ENCODE assay signal across 10 mouse cellular contexts in genomic region chr4:58546441-58547272, GRCm38 (mm10). TPM values are rescaled to one million over a fixed set of nuclear protein-coding genes. Genes with fewer than 3 reads are reported as not detected.
DNase-seq lines count a peak whose midpoint lies in the region; ATAC-seq lines count a peak whose summit lies in the region.
"Had no signal": no experiment of that assay in that cellular context is flagged by ENCODE, and none has a peak within 500 bp of the region (broad histone marks: within the 10 kb centered on the region; RNA-seq: fewer than 3 reads in every experiment).

No protein-coding gene starts in this region.

- no peaks in the 10 kb centered on the region; the same call in 1 of the 2 replicates for H3K36me3 ChIP-seq in kidney, embryonic 14.5 days (ENCODE audit: control insufficient read depth, insufficient read depth, low read length)
- H3K36me3 ChIP-seq in embryonic facial prominence, embryonic 13.5 days: peaks cover 35% of the 10 kb centered on the region
- peaks cover 77% of the 10 kb centered on the region for H3K36me3 ChIP-seq in limb, embryonic 12.5 days

- no peak overlapping the region for H3K4me2 ChIP-seq in kidney, embryonic 14.5 days (replicated peaks; ENCODE audit: low read depth, low read length)
- peak overlapping the region; percentile 3; the same call in 1 of the 2 replicates for H3K4me2 ChIP-seq in embryonic facial prominence, embryonic 13.5 days
- peak overlapping the region; percentile 43; the same call in 1 of the 2 replicates for H3K4me2 ChIP-seq in limb, embryonic 12.5 days

- ATAC-seq in kidney, embryonic 14.5 days (ENCODE audit: low FRiP score, low TSS enrichment): no peak; the same call in 1 of the 2 replicates
- peak; percentile 37; the same call in 1 of the 2 replicates for ATAC-seq in embryonic facial prominence, embryonic 13.5 days (ENCODE audit: insufficient number of reproducible peaks, insufficient read depth, low FRiP score, low TSS enrichment, low read depth)
- peak; percentile 79 for ATAC-seq in limb, embryonic 12.5 days (ENCODE audit: insufficient number of reproducible peaks, insufficient read depth, low FRiP score, low TSS enrichment, low read depth)
- no peak for ATAC-seq in megakaryocyte progenitor cell, adult 5-6 weeks (replicated peaks; ENCODE audit: poor library complexity)
- ATAC-seq: Patski had no signal

- no peak overlapping the region for H3K9ac ChIP-seq in kidney, embryonic 14.5 days (ENCODE audit: low read depth, low read length)
- no peak overlapping the region for H3K9ac ChIP-seq in embryonic facial prominence, embryonic 13.5 days
- H3K9ac ChIP-seq in limb, embryonic 12.5 days (replicated peaks): no peak overlapping the region

- H3K4me3 ChIP-seq in kidney, embryonic 14.5 days (ENCODE audit: low read length): no peak overlapping the region
- no peak overlapping the region for H3K4me3 ChIP-seq in embryonic facial prominence, embryonic 13.5 days
- no peak overlapping the region for H3K4me3 ChIP-seq in limb, embryonic 12.5 days (replicated peaks)

- H3K9me3 ChIP-seq in kidney, embryonic 14.5 days (ENCODE audit: control insufficient read depth, low read length): no peaks in the 10 kb centered on the region
- no peaks in the 10 kb centered on the region for H3K9me3 ChIP-seq in embryonic facial prominence, embryonic 13.5 days
- no peaks in the 10 kb centered on the region for H3K9me3 ChIP-seq in limb, embryonic 12.5 days

- DNase-seq in kidney, postnatal 14 days: no peak
- DNase-seq in ZHBTc4 (ENCODE audit: low read depth, low spot score): peak; percentile 90
- DNase-seq in left cerebral cortex, adult 8-10 months (ENCODE audit: low spot score in 2 of 2): no peak
- DNase-seq in urinary bladder, postnatal 25 days (ENCODE audit: low spot score): no peak
- DNase-seq: gastrocnemius, postnatal 25 days had no signal

- WGBS in kidney, embryonic 14.5 days: 37% methylated on average over 11 of the region's 11 CpGs
- 18% methylated on average over 11 of the region's 11 CpGs for WGBS in embryonic facial prominence, embryonic 13.5 days
- 21% methylated on average over 11 of the region's 11 CpGs for WGBS in limb, embryonic 12.5 days

- H3K27me3 ChIP-seq in kidney, embryonic 14.5 days (ENCODE audit: control insufficient read depth, insufficient read depth, low read length): no peaks in the 10 kb centered on the region
- no peaks in the 10 kb centered on the region for H3K27me3 ChIP-seq in embryonic facial prominence, embryonic 13.5 days
- H3K27me3 ChIP-seq in limb, embryonic 12.5 days: no peaks in the 10 kb centered on the region
- H3K27me3 ChIP-seq: Patski had no signal

- H3K4me1 ChIP-seq in kidney, embryonic 14.5 days (ENCODE audit: control insufficient read depth, insufficient read depth, low read length): peaks cover 12% of the 10 kb centered on the region
- peaks cover 77% of the 10 kb centered on the region for H3K4me1 ChIP-seq in embryonic facial prominence, embryonic 13.5 days
- H3K4me1 ChIP-seq in limb, embryonic 12.5 days (replicated peaks): peaks cover 72% of the 10 kb centered on the region

- 0 out of 2 replicates have a peak overlapping the region, but pooled peaks have one; percentile 1 for H3K27ac ChIP-seq in kidney, embryonic 14.5 days (ENCODE audit: low read depth, low read length)
- H3K27ac ChIP-seq in embryonic facial prominence, embryonic 13.5 days: peak overlapping the region; percentile 55
- H3K27ac ChIP-seq in limb, embryonic 12.5 days: peak overlapping the region; percentile 59; the same call in 1 of the 2 replicates

RNA-seq across cellular contexts. Expression of gene Lpar1, which starts 7.0 kb away (rescaled TPM):
- 30.0 and 37.4 TPM in 2 replicates for polyA plus RNA-seq in kidney, embryonic 14.5 days (2014; fragmentation: Nextera tagmentation; extraction: Ambion mirVana)
- 138 and 142 TPM in 2 replicates for polyA plus RNA-seq in embryonic facial prominence, embryonic 13.5 days (2015; fragmentation: Nextera tagmentation; extraction: Ambion mirVana)
- polyA plus RNA-seq in limb, embryonic 12.5 days (2016; fragmentation: Nextera tagmentation; extraction: Ambion mirVana): 247 and 253 TPM in 2 replicates
- 10 to 100 TPM; 19.7 to 27.2 (median 22.5) TPM for total RNA-seq in left cerebral cortex, adult 8-10 months (2022)
- 0.27 TPM in 1 of 2 replicates, not detected in the other for total RNA-seq in megakaryocyte progenitor cell, adult 5-6 weeks (2015)
- total RNA-seq in megakaryocyte progenitor cell, adult 5-6 weeks (2017): 0.29 TPM in 1 of 2 replicates, not detected in the other

Comparison
In these comparisons a context has a peak if more than half of its experiments do, and no peak if none do; other contexts are left out.
1. ATAC-seq: peak in embryonic facial prominence, embryonic 13.5 days (single experiment) and limb, embryonic 12.5 days (single experiment); none in kidney, embryonic 14.5 days (single experiment) and megakaryocyte progenitor cell, adult 5-6 weeks (single experiment).
2. H3K27ac ChIP-seq: peak in every context shown above with its lines; median percentile 59 in limb, embryonic 12.5 days; 55 in embryonic facial prominence, embryonic 13.5 days; 1 in kidney, embryonic 14.5 days.